In genomic region chr13:34289567-34289966, GRCm38 (mm10) we compare ENCODE assay signal across 15 mouse cellular contexts. TPM values are rescaled to one million over a fixed set of nuclear protein-coding genes. Genes with fewer than 3 reads are reported as not detected.
A peak's percentile ranks its signal among the peaks of the same experiment; 100 is the strongest.
DNase-seq lines count a peak whose midpoint lies in the region; ATAC-seq lines count a peak whose summit lies in the region.
"Had no signal": no experiment of that assay in that cellular context is flagged by ENCODE, and none has a peak within 500 bp of the region (broad histone marks: within the 10 kb centered on the region; RNA-seq: fewer than 3 reads in every experiment).

No protein-coding gene starts in this region.

- no peak overlapping the region for H3K4me2 ChIP-seq in forebrain, embryonic 13.5 days
- H3K4me2 ChIP-seq in forebrain, embryonic 14.5 days (ENCODE audit: low read length): no peak overlapping the region
- no peak overlapping the region for H3K4me2 ChIP-seq in midbrain, embryonic 11.5 days
- no peak overlapping the region for H3K4me2 ChIP-seq in midbrain, embryonic 15.5 days
- H3K4me2 ChIP-seq: limb, embryonic 15.5 days; neural tube, embryonic 12.5 days had no signal

- no peaks in the 10 kb centered on the region for H3K36me3 ChIP-seq in forebrain, embryonic 13.5 days (ENCODE audit: poor library complexity, severe bottlenecking)
- no peaks in the 10 kb centered on the region for H3K36me3 ChIP-seq in forebrain, embryonic 14.5 days (ENCODE audit: control insufficient read depth, insufficient read depth, low read length)
- H3K36me3 ChIP-seq in midbrain, embryonic 11.5 days (ENCODE audit: control insufficient read depth, insufficient read depth, low read length): no peaks in the 10 kb centered on the region
- no peaks in the 10 kb centered on the region for H3K36me3 ChIP-seq in midbrain, embryonic 15.5 days (replicated peaks)
- H3K36me3 ChIP-seq in splenic B cell, adult 2 months (ENCODE audit: control insufficient read depth, insufficient read depth, low read length, poor library complexity, severe bottlenecking): no peaks in the 10 kb centered on the region
- H3K36me3 ChIP-seq: limb, embryonic 15.5 days; neural tube, embryonic 12.5 days had no signal

- no peaks in the 10 kb centered on the region for H3K27me3 ChIP-seq in forebrain, embryonic 13.5 days
- no peaks in the 10 kb centered on the region for H3K27me3 ChIP-seq in forebrain, embryonic 14.5 days (replicated peaks; ENCODE audit: control insufficient read depth, insufficient read depth, low read length)
- no peaks in the 10 kb centered on the region for H3K27me3 ChIP-seq in midbrain, embryonic 11.5 days (ENCODE audit: control insufficient read depth, insufficient read depth, low read length)
- H3K27me3 ChIP-seq in midbrain, embryonic 15.5 days (replicated peaks): no peaks in the 10 kb centered on the region
- H3K27me3 ChIP-seq in splenic B cell, adult 2 months (ENCODE audit: control insufficient read depth, insufficient read depth, low read length, poor library complexity, severe bottlenecking): no peaks in the 10 kb centered on the region
- H3K27me3 ChIP-seq: limb, embryonic 15.5 days; neural tube, embryonic 12.5 days had no signal

- no peaks in the 10 kb centered on the region for H3K9me3 ChIP-seq in forebrain, embryonic 13.5 days (replicated peaks)
- no peaks in the 10 kb centered on the region for H3K9me3 ChIP-seq in forebrain, embryonic 14.5 days (replicated peaks; ENCODE audit: control insufficient read depth, low read length)
- no peaks in the 10 kb centered on the region for H3K9me3 ChIP-seq in midbrain, embryonic 11.5 days (ENCODE audit: control insufficient read depth, low read length)
- no peaks in the 10 kb centered on the region for H3K9me3 ChIP-seq in midbrain, embryonic 15.5 days
- H3K9me3 ChIP-seq: limb, embryonic 15.5 days; neural tube, embryonic 12.5 days had no signal

- H3K4me1 ChIP-seq in forebrain, embryonic 13.5 days: peaks cover 33% of the 10 kb centered on the region
- peaks cover 22% of the 10 kb centered on the region for H3K4me1 ChIP-seq in forebrain, embryonic 14.5 days (ENCODE audit: control insufficient read depth, insufficient read depth, low read length)
- peaks cover 35% of the 10 kb centered on the region for H3K4me1 ChIP-seq in midbrain, embryonic 11.5 days (ENCODE audit: control insufficient read depth, insufficient read depth, low read length)
- peaks cover 25% of the 10 kb centered on the region for H3K4me1 ChIP-seq in midbrain, embryonic 15.5 days
- H3K4me1 ChIP-seq in brown adipose tissue, adult 24 weeks (ENCODE audit: control insufficient read depth, insufficient read depth, insufficient read length, low read length): peaks cover 12% of the 10 kb centered on the region

- no peak overlapping the region for H3K4me3 ChIP-seq in forebrain, embryonic 13.5 days
- H3K4me3 ChIP-seq in forebrain, embryonic 14.5 days (ENCODE audit: low read depth, low read length): no peak overlapping the region
- H3K4me3 ChIP-seq in midbrain, embryonic 11.5 days (ENCODE audit: low read depth, low read length): no peak overlapping the region
- H3K4me3 ChIP-seq in midbrain, embryonic 15.5 days: no peak overlapping the region
- H3K4me3 ChIP-seq in brown adipose tissue, adult 24 weeks (ENCODE audit: insufficient read depth, low read depth, low read length): no peak overlapping the region
- H3K4me3 ChIP-seq: limb, embryonic 15.5 days; neural tube, embryonic 12.5 days had no signal

- no peak for ATAC-seq in forebrain, embryonic 13.5 days
- no peak for ATAC-seq in forebrain, embryonic 14.5 days
- ATAC-seq in midbrain, embryonic 11.5 days (ENCODE audit: low FRiP score): no peak
- ATAC-seq in midbrain, embryonic 15.5 days (replicated peaks): no peak

- 0 out of 2 replicates have a peak overlapping the region, but pooled peaks have one; percentile 10 for H3K27ac ChIP-seq in forebrain, embryonic 13.5 days
- H3K27ac ChIP-seq in forebrain, embryonic 14.5 days (ENCODE audit: low read depth, low read length): no peak overlapping the region
- H3K27ac ChIP-seq in midbrain, embryonic 11.5 days (ENCODE audit: low read depth, low read length): peak overlapping the region; percentile 64
- no peak overlapping the region for H3K27ac ChIP-seq in midbrain, embryonic 15.5 days
- H3K27ac ChIP-seq in brown adipose tissue, adult 24 weeks (replicated peaks; ENCODE audit: low read depth, low read length): peak overlapping the region; percentile 76
- H3K27ac ChIP-seq: kidney, postnatal 0 days; limb, embryonic 15.5 days; neural tube, embryonic 12.5 days had no signal

- H3K9ac ChIP-seq in forebrain, embryonic 13.5 days: no peak overlapping the region
- H3K9ac ChIP-seq in forebrain, embryonic 14.5 days (ENCODE audit: low read length): no peak overlapping the region
- H3K9ac ChIP-seq in midbrain, embryonic 11.5 days (ENCODE audit: low read length): no peak overlapping the region
- H3K9ac ChIP-seq in midbrain, embryonic 15.5 days: no peak overlapping the region
- H3K9ac ChIP-seq: limb, embryonic 15.5 days; neural tube, embryonic 12.5 days had no signal

- WGBS in forebrain, embryonic 13.5 days: 93% methylated on average over 2 of the region's 2 CpGs
- WGBS in forebrain, embryonic 14.5 days: 86% methylated on average over 2 of the region's 2 CpGs
- WGBS in midbrain, embryonic 11.5 days: 90% methylated on average over 2 of the region's 2 CpGs
- WGBS in midbrain, embryonic 15.5 days: 88% methylated on average over 2 of the region's 2 CpGs

- no peak for DNase-seq in forebrain, embryonic 14.5 days (ENCODE audit: low spot score)
- DNase-seq in midbrain, embryonic 11.5 days (ENCODE audit: low spot score, missing footprints): peak; percentile 86
- peak; percentile 34 for DNase-seq in splenic B cell, adult 2 months (ENCODE audit: low read depth, low spot score)
- DNase-seq in ovary, postnatal 10 days (ENCODE audit: low spot score): no peak
- DNase-seq: cerebellum, adult 9-10 months; gastrocnemius, postnatal 25 days; kidney, adult 18-20 months; layer of hippocampus, postnatal 36 days; right cerebral cortex, postnatal 14 days had no signal

RNA-seq across cellular contexts. Expression of gene Slc22a23, which starts 55.4 kb away (rescaled TPM):
- polyA plus RNA-seq in forebrain, embryonic 13.5 days (2015; fragmentation: Nextera tagmentation; extraction: Ambion mirVana): 10.2 and 11.7 TPM in 2 replicates
- polyA plus RNA-seq in forebrain, embryonic 14.5 days (2014; fragmentation: Nextera tagmentation; extraction: Ambion mirVana): 14.0 and 14.2 TPM in 2 replicates
- 14.0 and 18.5 TPM in 2 replicates for polyA plus RNA-seq in midbrain, embryonic 11.5 days (2014; fragmentation: Nextera tagmentation; extraction: Ambion mirVana)
- 17.5 and 18.1 TPM in 2 replicates for polyA plus RNA-seq in midbrain, embryonic 15.5 days (2015; fragmentation: Nextera tagmentation; extraction: Ambion mirVana)
- 7.7 and 16.1 TPM in 2 replicates for polyA plus RNA-seq in brown adipose tissue, adult 24 weeks (2012; ENCODE audit: insufficient read depth, insufficient read length, missing spikeins)

Comparison
In these comparisons a context has a peak if more than half of its experiments do, and no peak if none do; other contexts are left out.
1. H3K27ac ChIP-seq: peak in forebrain, embryonic 13.5 days (single experiment), midbrain, embryonic 11.5 days (single experiment) and brown adipose tissue, adult 24 weeks (single experiment); none in forebrain, embryonic 14.5 days (single experiment) and midbrain, embryonic 15.5 days (single experiment).
2. DNase-seq: peak in midbrain, embryonic 11.5 days (single experiment) and splenic B cell, adult 2 months (single experiment); none in forebrain, embryonic 14.5 days (single experiment) and ovary, postnatal 10 days (single experiment).